Mouse (Mus musculus) limb, embryonic 15.5 days (tissue): ENCODE data around the gene Capn11. TPM values are rescaled to one million over a fixed set of nuclear protein-coding genes. Genes with fewer than 3 reads are reported as not detected.

Experiments used
- ATAC-seq: fragments of 200-750 bp; cut with Nextera tagmentation; 2 replicates; pipeline ENCODE4 v1.8.0; 2017; ENCODE audit warnings: low read depth, moderate TSS enrichment; ENCODE audit not compliant: insufficient number of reproducible peaks, low FRiP score, low TSS enrichment
- H3K27ac ChIP-seq: fragments of 300-500 bp; sonication (generic); 2 replicates; pipeline ENCODE4 v1.5.1; 2015; ENCODE audit warnings: moderate library complexity, mild to moderate bottlenecking, inconsistent platforms
- H3K27me3 ChIP-seq: fragments of 300-500 bp; sonication (generic); 2 replicates; pipeline ENCODE4 v1.6.1; 2015; ENCODE audit warnings: inconsistent platforms
- H3K36me3 ChIP-seq: fragments of 300-500 bp; sonication (generic); 2 replicates; pipeline ENCODE4 v1.6.1; 2015; ENCODE audit warnings: inconsistent platforms
- H3K4me1 ChIP-seq: fragments of 300-500 bp; sonication (generic); 2 replicates; pipeline ENCODE4 v1.6.1; 2015; ENCODE audit warnings: inconsistent platforms
- H3K4me2 ChIP-seq: fragments of 300-500 bp; sonication (generic); 2 replicates; pipeline ENCODE4 v1.6.1; 2015; ENCODE audit warnings: mild to moderate bottlenecking, inconsistent platforms
- H3K4me3 ChIP-seq: fragments of 300-500 bp; sonication (generic); 2 replicates; pipeline ENCODE4 v1.5.1; 2015; ENCODE audit warnings: mild to moderate bottlenecking, inconsistent platforms
- H3K9ac ChIP-seq: fragments of 300-500 bp; sonication (generic); 2 replicates; pipeline ENCODE4 v1.6.1; 2015; ENCODE audit warnings: inconsistent platforms
- H3K9me3 ChIP-seq: fragments of 300-500 bp; sonication (generic); 2 replicates; pipeline ENCODE4 v1.6.1; 2016; ENCODE audit warnings: inconsistent platforms
- WGBS: fragments of 180-500 bp; shearing (Covaris S2); methylation state at CpG from one replicate; pipeline ENCODE4 v1.1.7; 2015; 5-methylcytosine and 5-hydroxymethylcytosine counted together
- polyA plus RNA-seq: library from polyadenylated mRNA; unstranded; fragments of >200 nt; fragmentation: Nextera tagmentation; extraction: Ambion mirVana; gene quantifications from 2 replicates; pipeline ENCODE4 v1.2.1, GENCODE M21; 2015

Capn11 gene
- polyA plus RNA-seq, 1 experiment from 2014 or later: 0.37 TPM

GRCm38 (mm10) chr17:45695227-45696120, 36.3 kb upstream of the Capn11 start:
- Histone ChIP-seq H3K4me2 (no peak overlapping the region), H3K4me3 (no peak overlapping the region), H3K9me3 (no peaks in the 10 kb centered on the region), H3K4me1 (peaks cover 3% of the 10 kb centered on the region; the same call in 1 of the 2 replicates), H3K9ac (no peak overlapping the region), H3K27ac (no peak overlapping the region), H3K36me3 (peaks cover 31% of the 10 kb centered on the region), H3K27me3 (no peaks in the 10 kb centered on the region)
- 75% methylated on average over 23 of the region's 23 CpGs for WGBS
- ATAC-seq: no peak

GRCm38 (mm10) chr17:45693812-45694565, 34.9 kb upstream of the Capn11 start:
- Histone ChIP-seq H3K27ac (no peak overlapping the region), H3K9ac (no peak overlapping the region), H3K36me3 (peaks cover 22% of the 10 kb centered on the region), H3K4me2 (no peak overlapping the region), H3K4me1 (peaks cover 3% of the 10 kb centered on the region; the same call in 1 of the 2 replicates), H3K4me3 (no peak overlapping the region), H3K9me3 (no peaks in the 10 kb centered on the region), H3K27me3 (no peaks in the 10 kb centered on the region)
- no peak for ATAC-seq
- 83% methylated on average over 18 of the region's 18 CpGs for WGBS

- H3K4me1 ChIP-seq: peaks cover 15% of the 10 kb centered on the region
Measured at GRCm38 (mm10) chr17:45692159-45692558, 33.0 kb upstream of the Capn11 start.

GRCm38 (mm10) chr17:45690044-45690443, 30.9 kb upstream of the Capn11 start:
- no peaks in the 10 kb centered on the region for H3K36me3 ChIP-seq
- H3K9me3 ChIP-seq: no peaks in the 10 kb centered on the region
- no peak for ATAC-seq
- H3K4me2 ChIP-seq: no peak overlapping the region
- H3K27ac ChIP-seq: no peak overlapping the region
- peaks cover 23% of the 10 kb centered on the region for H3K4me1 ChIP-seq
- no peaks in the 10 kb centered on the region for H3K27me3 ChIP-seq
- no peak overlapping the region for H3K9ac ChIP-seq
- 81% methylated on average over 4 of the region's 4 CpGs for WGBS
- H3K4me3 ChIP-seq: no peak overlapping the region

More at GRCm38 (mm10) chr17:45692159-45692558, 33.0 kb upstream of the Capn11 start:
- Histone ChIP-seq H3K27me3 (no peaks in the 10 kb centered on the region), H3K4me3 (no peak overlapping the region), H3K9me3 (no peaks in the 10 kb centered on the region), H3K9ac (no peak overlapping the region), H3K4me2 (no peak overlapping the region), H3K27ac (no peak overlapping the region), H3K36me3 (peaks cover 9% of the 10 kb centered on the region)
- 79% methylated on average over 5 of the region's 5 CpGs for WGBS
- no peak for ATAC-seq

- H3K27me3 ChIP-seq: no peaks in the 10 kb centered on the region
- H3K4me3 ChIP-seq: no peak overlapping the region
- WGBS: 90% methylated on average over 9 of the region's 9 CpGs
- H3K4me2 ChIP-seq: no peak overlapping the region
- H3K27ac ChIP-seq: no peak overlapping the region
- H3K9me3 ChIP-seq: no peaks in the 10 kb centered on the region
- H3K4me1 ChIP-seq: peaks cover 33% of the 10 kb centered on the region
- no peaks in the 10 kb centered on the region for H3K36me3 ChIP-seq
- H3K9ac ChIP-seq: no peak overlapping the region
- no peak for ATAC-seq
Measured at GRCm38 (mm10) chr17:45689120-45689519, 30.0 kb upstream of the Capn11 start.

GRCm38 (mm10) chr17:45686716-45687115, 27.6 kb upstream of the Capn11 start, which contains the start of gene Tmem63b:
Tmem63b (minus strand) TSS chr17:45686905.
- WGBS: 7% methylated on average over 12 of the region's 12 CpGs
- ATAC-seq: no peak
- no peaks in the 10 kb centered on the region for H3K27me3 ChIP-seq

GRCm38 (mm10) chr17:45686093-45686619, 27.0 kb upstream of the Capn11 start, which contains the start of gene Mrpl14:
Mrpl14 (plus strand) TSS chr17:45686322.
- Histone ChIP-seq H3K27me3 (no peaks in the 10 kb centered on the region), H3K27ac (peak within 1 kb of the TSS; percentile 88), H3K9ac (peak within 1 kb of the TSS; percentile 88), H3K4me2 (peak within 1 kb of the TSS; percentile 83), H3K4me3 (peak within 1 kb of the TSS; percentile 70), H3K36me3 (no peaks in the 10 kb centered on the region), H3K9me3 (no peaks in the 10 kb centered on the region), H3K4me1 (peaks cover 35% of the 10 kb centered on the region)
- ATAC-seq: peak; percentile 86
- WGBS: under 1% methylated on average over 37 of the region's 50 CpGs

More at GRCm38 (mm10) chr17:45686716-45687115, 27.6 kb upstream of the Capn11 start, which contains the start of gene Tmem63b:
- no peaks in the 10 kb centered on the region for H3K36me3 ChIP-seq
- H3K27ac ChIP-seq: peak within 1 kb of the TSS; percentile 88
- peak within 1 kb of the TSS; percentile 70 for H3K4me3 ChIP-seq
- peak within 1 kb of the TSS; percentile 83 for H3K4me2 ChIP-seq
- no peaks in the 10 kb centered on the region for H3K9me3 ChIP-seq
- peaks cover 35% of the 10 kb centered on the region for H3K4me1 ChIP-seq
- peak within 1 kb of the TSS; percentile 88 for H3K9ac ChIP-seq

GRCm38 (mm10) chr17:45685171-45686092, 26.3 kb upstream of the Capn11 start:
- Histone ChIP-seq H3K9ac (peak overlapping the region; percentile 81), H3K27ac (peak overlapping the region; percentile 88), H3K4me2 (peak overlapping the region; percentile 83), H3K4me3 (peak overlapping the region; percentile 70), H3K36me3 (no peaks in the 10 kb centered on the region), H3K9me3 (no peaks in the 10 kb centered on the region), H3K27me3 (no peaks in the 10 kb centered on the region), H3K4me1 (peaks cover 43% of the 10 kb centered on the region)
- ATAC-seq: peak; percentile 42
- under 1% methylated on average over 56 of the region's 58 CpGs for WGBS

- peak overlapping the region; percentile 83 for H3K4me2 ChIP-seq
- peak overlapping the region; percentile 88 for H3K27ac ChIP-seq
- ATAC-seq: no peak; the same call in 1 of the 2 replicates
- H3K4me3 ChIP-seq: peak overlapping the region; percentile 70
- WGBS: 24% methylated on average over 14 of the region's 14 CpGs
- peaks cover 44% of the 10 kb centered on the region for H3K4me1 ChIP-seq
- H3K9ac ChIP-seq: peak overlapping the region; percentile 81
- no peaks in the 10 kb centered on the region for H3K27me3 ChIP-seq
- H3K9me3 ChIP-seq: no peaks in the 10 kb centered on the region
- no peaks in the 10 kb centered on the region for H3K36me3 ChIP-seq
Measured at GRCm38 (mm10) chr17:45684667-45685131, 25.6 kb upstream of the Capn11 start.

GRCm38 (mm10) chr17:45682843-45683242, 23.7 kb upstream of the Capn11 start:
- peaks cover 44% of the 10 kb centered on the region for H3K4me1 ChIP-seq
- H3K9me3 ChIP-seq: no peaks in the 10 kb centered on the region
- ATAC-seq: no peak
- peaks cover 7% of the 10 kb centered on the region; the same call in 1 of the 2 replicates for H3K36me3 ChIP-seq
- H3K4me3 ChIP-seq: no peak overlapping the region
- 90% methylated on average over 4 of the region's 4 CpGs for WGBS
- H3K4me2 ChIP-seq: no peak overlapping the region
- H3K27me3 ChIP-seq: no peaks in the 10 kb centered on the region
- no peak overlapping the region for H3K9ac ChIP-seq
- no peak overlapping the region for H3K27ac ChIP-seq

GRCm38 (mm10) chr17:45681588-45681987, 22.5 kb upstream of the Capn11 start:
- peaks cover 32% of the 10 kb centered on the region for H3K4me1 ChIP-seq
- H3K4me2 ChIP-seq: no peak overlapping the region
- peaks cover 17% of the 10 kb centered on the region for H3K36me3 ChIP-seq
- no peak overlapping the region for H3K27ac ChIP-seq
- no peaks in the 10 kb centered on the region for H3K9me3 ChIP-seq
- no peak overlapping the region for H3K4me3 ChIP-seq
- no peak for ATAC-seq
- H3K9ac ChIP-seq: no peak overlapping the region
- H3K27me3 ChIP-seq: no peaks in the 10 kb centered on the region
- WGBS: 97% methylated on average over 1 of the region's 1 CpGs
